Mouse (Mus musculus) testis, postnatal 10 days (tissue): ENCODE data around the gene Ppfia4.

Experiments
- DNase-seq: peaks from one replicate; pipeline ENCODE4 v3.0.0; 2021; ENCODE audit warnings: low spot score

The Ppfia4 gene

DNA sequence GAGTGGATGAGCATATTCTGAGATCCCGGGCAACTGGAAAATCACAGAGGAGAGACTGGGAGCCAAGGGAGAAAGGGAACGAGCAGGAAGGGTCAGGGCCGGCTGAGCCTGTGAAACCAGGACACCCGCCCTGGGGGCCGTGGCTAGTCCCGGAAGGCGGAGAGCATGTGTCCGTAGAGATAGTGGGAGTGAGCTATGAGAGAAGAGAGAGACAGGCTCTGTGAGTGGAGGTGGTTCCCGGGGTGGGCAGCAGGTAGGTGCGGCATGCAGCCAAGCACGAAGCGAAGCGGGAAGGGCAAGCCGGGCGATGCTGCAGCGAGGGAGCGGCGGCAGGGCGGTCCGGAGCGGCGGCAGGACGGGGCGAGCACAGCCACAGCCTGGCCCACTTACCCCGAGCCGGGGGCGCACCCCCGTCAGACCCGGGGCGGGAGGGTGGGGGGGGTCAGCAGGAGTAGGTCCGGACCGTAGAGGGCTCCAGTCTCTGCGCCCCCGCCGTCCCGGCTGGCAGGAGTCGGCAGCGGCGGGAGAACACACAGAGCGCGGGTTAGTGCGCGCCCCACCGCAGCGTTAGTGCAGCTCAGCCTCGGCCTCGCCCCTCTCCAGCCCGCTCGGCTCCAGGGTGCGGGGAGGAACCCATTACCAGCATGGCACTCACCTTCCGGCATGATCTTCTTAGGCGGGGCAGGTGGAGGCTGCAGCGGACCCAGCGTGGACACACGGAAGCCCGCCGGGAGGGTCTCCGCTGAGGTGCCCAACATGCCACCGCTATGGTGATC, 33.9 kb downstream of the Ppfia4 start:
- DNase-seq, result peak; percentile 60

DNA sequence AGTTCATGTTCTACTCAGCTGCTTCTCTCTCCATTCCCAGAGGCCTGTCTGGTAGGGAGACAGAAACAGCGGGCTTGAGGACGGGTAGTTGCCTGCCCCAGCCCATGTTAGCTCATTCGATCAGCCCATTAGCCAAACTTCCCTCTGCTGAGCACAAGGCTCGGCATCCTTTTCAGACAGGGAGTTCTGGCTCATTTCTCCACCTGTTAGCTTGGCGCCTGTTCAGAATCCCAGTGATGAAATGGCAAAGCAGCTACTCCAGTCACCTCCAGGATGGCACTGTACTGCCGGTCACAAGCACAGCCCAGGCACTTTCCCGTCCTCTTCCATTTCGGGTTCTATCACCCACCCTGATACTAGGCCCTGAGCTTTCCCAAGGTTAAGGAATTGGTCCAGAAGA, 35.5 kb downstream of the Ppfia4 start:
- DNase-seq, result no peak

DNA sequence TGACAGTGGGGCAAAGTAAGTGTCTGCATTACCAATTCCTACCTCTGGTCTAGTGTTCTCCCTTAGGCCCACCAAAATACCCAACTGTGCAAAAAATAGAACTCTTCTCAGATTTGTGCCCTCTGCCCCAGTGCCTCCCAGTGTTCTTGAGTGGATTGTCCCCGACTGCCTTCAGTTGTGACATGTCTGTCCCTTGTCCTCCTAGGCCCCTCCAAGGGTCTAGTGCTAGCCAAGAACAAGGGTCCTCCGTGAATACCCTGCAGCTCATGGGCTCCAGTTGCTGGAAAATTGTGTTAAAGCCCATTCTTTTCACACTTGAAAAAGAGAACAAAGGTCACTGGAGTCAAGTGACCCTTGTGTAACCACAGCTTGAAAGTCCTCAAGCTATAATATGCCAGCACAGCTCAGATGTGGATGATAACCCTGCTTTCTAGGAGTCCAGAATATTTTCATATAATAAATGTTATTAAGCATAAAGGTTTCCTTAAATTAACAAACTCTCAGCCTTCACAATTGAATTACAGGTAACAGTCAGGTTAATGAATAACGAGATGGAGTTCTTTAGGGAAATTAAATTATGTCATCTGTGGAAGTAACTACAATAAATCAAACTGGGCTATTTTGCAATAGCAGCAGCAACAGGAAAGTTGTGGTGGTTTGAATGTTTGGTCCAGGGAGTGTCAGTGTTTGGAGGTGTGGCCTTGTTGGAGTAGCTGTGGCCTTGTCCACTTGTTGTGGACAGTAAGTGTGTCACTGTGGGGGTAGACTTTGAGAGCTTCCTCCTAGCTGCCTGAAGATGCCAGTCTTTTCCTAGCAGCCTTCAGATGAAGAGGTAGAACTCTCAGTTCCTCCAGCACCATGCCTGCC, 38.8 kb downstream of the Ppfia4 start:
- DNase-seq, result no peak

DNA sequence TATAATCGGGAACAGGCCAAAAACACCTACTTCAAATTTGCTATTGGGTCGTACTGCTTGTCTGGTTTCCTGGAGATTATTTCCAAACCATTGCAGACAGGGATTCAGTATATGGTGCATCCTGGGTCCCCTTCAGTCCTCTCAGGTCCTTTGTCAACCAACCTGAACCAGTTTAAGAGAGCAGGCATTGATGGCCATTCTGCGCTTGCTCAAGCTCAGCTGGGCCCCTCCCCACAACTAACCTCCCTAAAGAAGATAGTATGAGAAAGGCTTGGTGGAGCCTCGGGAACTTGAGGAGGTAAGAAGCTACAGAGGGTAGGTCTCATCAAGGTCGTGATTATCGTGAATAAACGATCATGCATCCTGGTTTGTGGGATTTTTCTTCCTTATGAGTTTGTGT, 39.5 kb downstream of the Ppfia4 start:
- no peak for DNase-seq

DNA sequence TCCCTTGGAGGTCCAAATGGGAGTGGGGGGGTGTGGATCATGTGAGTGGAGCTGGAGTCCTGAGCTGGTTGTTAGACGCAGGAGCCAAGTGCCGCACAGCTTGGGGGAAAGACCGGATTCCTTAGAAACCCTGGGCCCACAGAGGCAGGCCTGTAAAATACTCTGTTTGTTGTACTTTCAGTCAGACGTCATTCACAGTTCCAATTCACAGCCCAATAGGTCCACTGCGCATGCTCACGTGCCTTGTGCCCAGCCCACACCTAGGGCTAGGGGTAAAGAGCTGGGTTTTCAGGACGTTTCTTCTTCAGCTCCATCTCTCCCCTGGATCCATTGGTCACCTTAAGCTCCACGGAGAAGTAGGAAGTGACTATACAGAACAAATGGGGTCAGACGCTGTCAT, 40.1 kb downstream of the Ppfia4 start:
- no peak for DNase-seq

DNA sequence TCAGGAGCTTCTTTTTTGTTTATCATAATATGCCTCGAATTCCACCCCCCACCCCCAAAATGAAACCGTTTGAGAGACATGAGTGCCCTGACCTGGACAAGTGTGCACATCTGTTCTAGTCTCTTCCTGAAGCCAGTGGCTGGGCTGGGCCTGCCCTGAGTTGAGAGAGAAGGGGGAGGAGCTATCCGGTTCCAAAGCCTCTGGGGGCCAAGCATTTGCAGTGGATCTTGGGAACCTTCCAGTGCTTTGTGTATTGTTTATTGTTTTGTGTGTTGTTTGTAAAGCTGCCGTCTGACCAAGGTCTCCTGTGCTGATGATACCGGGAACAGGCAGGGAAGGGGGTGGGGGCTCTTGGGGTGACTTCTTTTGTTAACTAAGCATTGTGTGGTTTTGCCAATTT, 40.7 kb downstream of the Ppfia4 start:
- DNase-seq, result no peak

DNA sequence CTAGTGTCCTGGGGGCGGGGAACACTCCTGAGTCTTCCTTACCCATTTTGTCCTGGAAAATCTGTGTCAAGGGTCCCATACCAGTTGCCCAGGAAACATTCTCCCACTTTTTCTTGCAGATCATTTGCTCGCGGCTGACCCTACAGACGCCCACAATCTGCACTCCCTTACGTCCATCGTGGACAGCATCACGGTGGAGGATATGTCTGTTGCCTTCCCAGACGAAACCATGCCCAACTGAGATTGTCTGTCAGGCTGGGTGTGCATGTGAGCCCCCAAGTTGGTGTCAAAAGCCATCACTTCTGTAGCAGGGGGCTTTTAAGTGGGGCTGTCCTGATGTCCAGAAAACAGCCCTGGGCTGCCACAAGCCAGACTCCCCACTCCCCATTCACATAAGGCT, 41.2 kb downstream of the Ppfia4 start:
- no peak for DNase-seq

DNA sequence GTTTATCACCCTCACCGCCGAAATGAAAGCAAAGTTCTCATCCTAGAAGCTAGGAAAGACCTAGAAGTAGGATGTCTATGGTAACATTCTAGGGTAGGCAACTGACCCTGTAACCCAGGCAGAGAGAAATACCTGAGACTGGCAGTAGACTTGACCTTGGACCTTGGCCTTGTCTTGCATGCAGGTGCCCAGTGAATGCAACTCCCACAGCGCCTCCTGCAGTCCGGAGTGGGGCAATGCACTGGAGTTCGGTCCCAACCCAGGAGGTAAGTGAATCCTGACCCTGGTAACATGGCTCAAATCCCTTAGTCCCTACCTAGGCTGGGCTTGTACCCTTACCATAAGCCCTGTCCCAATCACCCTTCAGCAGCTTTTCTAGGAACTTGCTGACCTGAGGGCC, 41.8 kb downstream of the Ppfia4 start:
- peak; percentile 77 for DNase-seq

DNA sequence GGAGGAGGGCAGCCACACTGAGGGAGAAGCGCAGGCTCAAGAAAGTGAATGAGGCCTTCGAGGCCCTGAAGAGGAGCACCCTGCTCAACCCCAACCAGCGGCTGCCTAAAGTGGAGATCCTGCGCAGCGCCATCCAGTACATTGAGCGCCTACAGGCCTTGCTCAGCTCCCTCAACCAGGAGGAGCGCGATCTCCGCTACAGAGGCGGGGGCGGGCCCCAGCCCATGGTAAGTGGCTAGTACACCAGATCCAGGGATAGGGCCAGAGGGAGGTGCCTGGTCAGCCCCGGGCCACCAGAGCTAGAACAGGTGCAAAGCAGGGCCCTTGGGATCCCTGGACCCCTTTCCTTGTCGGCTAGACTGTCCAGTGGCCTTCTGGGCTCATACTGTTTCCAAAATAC, 42.4 kb downstream of the Ppfia4 start:
- no peak for DNase-seq

DNA sequence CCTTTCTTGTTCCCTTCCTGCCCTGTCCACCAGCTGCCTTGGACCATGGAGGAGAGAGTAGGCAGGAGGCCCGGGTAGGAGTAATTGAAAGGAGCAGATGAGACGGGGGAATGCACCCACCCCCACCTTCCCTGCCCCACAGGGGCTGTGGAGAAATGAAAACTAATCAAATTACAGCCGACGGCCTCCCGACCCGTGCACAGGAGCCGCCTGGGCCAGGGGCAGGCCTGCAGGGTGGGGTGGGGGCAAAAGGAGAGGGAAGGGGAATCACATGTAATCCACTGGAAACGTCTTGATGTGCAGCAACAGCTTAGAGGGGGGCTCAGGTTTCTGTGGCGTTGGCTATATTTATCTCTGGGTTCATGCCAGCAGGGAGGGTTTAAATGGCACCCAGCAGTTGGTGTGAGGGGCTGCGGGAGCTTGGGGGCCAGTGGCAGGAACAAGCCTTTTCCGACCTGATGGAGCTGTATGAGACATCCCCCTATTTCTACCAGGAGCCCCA, 43.1 kb downstream of the Ppfia4 start, which contains the start of gene Myog:
TSS of gene Myog (plus strand) at position 392 of the 502 bp plus-strand sequence.
- no peak for DNase-seq

DNA sequence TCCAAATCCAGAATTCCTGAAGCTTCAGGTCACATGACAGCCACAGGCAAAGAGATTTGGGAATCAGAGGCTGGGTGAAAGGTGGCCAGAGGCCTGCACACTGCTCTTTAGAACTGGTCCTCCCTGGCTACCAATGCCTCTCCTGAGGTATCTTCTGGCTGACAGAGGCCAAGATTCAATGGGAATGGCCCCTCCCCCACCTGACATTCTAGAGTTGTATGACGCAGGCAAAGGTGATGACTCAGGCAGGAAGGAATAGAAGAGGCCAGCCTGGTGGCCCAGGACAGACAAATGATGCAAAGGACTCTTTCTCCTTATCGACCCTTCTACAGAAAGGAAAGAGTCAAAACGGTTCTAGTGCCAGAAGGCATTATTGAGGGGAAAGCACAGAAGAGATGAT, 44.5 kb downstream of the Ppfia4 start:
- DNase-seq, result no peak

DNA sequence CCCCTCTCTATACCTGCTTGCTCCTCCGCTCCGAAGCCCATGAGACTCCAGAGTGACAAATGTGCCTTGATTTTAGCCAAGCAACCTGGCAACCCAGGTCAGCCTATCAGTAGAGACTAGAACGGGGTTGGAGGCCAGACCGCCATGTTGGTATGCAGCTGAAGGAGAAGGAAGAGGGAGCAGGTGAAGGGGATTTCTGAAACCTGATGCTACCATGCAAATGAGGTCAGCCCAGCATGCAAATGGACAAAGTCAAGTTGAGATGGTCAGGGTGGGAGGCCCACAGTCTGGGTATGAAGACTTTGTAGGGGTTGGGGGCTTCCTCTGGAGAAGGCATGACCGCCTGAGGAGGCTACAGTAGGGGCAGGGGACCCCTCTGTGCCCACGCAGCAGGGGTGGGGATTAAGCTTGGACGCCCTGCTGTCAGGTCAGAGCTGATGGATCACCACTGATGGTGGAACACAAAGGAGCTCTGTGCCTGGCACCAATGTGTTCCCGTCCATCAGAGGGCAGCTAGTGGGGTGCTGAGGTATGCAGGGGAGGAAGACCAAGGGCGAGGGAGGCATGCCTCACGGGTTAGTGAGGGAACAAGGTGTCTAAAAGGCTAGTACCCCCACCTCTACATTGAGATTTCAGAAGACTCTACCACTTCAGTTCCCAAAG, 47.1 kb downstream of the Ppfia4 start:
- no peak for DNase-seq

DNA sequence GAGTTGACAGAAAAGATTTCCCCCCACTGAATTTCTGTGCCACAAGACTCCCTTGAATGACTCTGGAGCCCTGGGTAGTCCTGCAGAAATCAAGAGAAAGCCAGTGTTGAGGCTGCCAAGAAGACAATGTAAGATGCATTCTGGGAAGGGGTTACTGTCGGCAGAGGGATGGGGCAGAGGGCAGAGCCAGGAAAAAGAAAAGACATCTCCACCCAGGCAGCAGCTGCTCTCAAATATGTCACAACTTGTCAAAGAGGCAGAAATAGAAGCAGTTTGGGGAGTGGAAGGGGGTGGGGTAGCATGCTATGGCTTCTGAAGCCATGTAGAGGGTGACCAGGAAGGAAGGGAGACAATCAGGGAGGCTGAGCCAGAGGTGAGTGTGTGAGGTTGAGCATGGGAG, 49.6 kb downstream of the Ppfia4 start:
- no peak for DNase-seq

DNA sequence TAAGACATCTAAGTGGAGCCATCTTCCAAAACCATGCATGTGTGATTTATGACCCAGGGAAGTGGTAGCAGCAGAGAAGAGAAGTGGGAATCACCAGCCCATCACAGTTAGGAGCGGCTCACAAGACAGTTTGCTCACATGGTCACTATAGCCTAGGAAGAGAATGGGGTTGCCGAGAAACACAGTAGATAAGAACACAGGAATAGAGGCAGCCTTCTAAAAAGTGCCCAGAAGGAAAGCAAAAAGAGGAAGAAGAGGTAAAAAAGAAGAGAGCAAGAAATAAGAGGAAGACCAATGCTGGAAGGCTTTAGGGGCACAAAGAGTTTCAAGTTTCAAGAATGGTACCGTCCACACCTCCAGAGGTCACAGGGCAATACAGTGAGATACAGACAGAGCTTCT, 50.4 kb downstream of the Ppfia4 start:
- DNase-seq, result no peak

DNA sequence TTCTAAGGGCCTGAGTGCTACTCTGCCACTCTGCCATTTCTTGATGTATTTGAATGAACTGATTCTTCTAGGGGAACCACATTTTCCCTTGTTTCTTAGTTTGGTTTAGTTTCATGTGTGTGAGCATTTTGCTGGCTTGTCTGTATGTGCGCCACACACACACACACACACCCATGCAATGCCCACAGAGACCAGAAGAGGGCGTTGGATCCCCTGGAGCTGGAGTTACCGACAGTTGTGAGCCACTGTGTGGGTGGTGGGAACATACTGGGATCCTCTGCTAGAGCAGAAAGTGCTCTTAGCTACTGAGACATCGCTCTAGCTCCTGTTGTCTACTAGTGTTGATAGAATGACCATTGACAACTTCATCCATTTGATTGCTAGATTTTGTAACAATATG, 51.2 kb downstream of the Ppfia4 start:
- no peak for DNase-seq

DNA sequence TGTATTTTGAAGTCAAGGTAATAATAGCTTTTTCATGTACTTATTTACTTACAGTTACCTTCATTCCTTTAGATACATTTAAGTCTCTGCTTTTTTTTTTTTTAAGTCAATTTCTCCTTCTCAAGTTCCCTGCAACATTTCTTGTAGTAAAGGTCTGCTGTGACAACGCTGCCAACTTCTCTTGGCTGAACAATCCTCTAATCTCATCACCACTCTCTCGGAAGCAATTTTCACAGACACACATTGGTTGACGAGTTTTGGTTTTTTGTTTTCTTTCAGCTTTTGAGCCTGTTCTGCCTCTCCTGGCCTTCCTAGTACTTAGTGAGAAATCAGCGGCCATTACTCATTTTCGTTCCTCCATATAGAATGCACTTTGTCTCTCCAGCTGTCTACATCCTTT, 52.6 kb downstream of the Ppfia4 start:
- DNase-seq, result no peak

DNA sequence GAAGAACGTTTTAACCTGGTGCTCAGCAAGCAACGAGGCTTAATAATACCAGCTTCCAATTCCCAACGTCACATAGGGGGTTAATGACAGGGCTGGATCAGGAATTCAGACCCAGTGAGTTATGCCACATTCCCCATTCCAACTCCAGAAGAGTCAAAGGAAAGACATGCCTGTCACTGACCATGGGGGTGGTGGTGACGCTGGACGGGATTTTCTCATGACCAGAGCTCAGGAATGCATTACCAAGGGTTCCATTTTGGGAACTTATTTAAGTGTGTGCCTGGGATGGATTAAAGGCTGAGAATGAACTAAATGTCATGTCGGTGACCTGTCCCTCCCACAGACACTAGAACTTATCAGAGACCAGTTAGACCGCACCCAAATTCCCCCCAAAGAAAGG, 55.9 kb downstream of the Ppfia4 start:
- no peak for DNase-seq

DNA sequence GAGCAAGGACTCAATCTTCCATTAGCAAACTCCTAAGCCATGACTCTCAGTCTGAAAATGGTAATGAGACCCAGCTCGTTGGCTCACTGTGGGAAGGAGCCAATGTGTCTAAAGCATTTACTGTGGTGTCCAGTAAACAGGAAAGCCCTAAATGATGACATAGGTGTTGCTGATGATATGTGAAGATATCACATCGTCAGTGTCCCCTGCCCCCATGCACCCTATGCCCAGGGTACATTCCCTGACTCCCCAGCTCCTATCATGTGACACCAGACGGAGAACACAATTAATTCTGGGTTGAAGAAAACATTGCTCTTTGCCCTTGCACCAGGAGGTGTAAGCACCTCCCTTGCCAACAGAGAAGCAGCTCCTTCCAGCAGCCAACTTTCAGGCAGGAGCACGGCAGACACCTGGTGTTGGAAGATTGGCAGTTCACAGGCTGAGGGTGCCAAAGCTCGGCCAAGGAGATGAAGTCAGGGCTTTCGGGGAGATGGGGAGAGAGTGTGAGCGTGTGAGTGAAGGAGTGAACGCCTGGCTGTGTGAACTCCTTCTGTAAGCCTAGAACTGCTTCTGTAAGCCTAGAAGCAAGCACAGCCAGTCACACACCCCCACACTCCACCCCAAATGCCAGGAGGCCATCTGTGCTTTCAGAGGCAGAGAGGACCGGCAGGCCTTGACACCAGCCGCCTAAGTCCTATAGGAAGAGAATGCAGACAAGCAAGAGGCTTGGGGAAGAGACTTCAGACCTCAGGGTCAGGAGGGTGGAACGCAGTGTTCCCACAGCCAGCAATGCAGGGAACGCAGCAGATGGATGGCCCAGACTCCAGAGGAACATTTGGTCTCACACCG, 56.9 kb downstream of the Ppfia4 start:
- DNase-seq, result peak; percentile 64

DNA sequence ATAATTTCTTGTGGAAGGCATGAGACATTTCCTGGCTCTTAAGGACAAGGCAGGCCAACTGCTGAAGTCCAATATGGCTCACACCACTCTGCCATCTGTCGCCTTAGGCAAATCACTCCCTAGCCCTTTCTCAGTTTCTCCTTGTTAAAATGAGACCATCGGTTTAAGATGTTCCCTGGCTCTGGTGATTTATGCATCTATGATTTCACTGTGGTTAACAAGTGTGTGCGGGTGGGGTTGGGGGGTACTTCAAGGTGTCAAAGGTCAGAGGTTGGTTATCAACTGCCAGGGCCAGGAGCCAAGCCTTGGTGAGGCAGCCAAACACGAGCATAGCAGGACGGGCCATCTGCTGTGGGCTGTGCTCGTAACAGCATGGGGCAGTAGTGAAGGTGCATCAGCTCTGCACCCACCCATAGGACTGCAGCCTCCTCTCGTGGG, 58.2 kb downstream of the Ppfia4 start:
- DNase-seq, result no peak

DNA sequence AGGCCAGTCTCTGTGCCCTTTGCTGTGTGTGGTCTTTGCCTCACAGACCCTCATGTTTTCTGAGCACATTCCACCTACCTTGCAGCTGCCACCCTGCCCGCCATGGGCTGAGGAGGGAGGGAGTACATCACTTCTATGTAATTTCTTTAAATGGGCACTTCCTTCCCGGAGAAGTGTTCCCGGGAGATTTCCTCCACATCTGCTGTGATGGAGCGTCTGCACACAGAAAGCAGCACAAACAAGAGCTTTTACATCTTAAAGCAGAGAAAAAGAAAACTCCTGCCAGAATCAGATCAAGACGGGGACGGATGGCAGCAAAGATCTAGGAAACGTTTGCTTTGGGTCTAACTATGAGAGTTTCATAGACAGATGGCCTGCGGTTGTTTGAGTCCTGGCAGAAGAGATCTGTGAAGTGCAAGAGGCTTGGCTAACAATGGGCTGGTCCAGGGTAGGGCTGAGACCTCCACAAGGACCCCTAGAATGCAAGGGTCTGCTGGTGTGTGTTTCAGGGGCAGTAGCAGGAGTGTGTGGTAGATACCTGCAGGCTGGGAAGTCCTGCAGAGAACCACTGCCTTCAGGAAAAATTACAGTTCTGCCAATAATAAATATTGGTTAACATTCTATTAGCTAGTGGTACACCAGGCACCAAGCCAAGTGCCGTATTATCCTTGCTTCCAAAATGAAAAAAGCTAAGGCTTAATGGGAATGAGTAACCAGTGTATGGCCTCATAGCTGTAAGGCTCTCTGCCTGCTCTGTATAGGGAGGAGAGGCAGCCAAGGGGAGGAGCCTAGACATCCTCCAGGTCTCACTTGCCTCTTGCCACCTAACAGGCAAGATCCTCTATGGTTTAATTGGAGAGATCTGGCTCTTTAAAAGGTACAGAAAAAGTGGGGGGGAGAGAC, 59.0 kb downstream of the Ppfia4 start:
- no peak for DNase-seq
